Mouse (Mus musculus): Measurements from ENCODE around the gene Sh3d21.
A peak's percentile ranks its signal among the peaks of the same experiment; 100 is the strongest.
"Not testable (repeated sequence)": the region's sequence is repeated elsewhere in the genome, so short reads cannot be mapped to it uniquely, and the experiment has no call there.

Gene Sh3d21

GRCm38 (mm10) chr4:126163067-126163659 lies at the start of gene Sh3d21:
TSS of gene Sh3d21 (minus strand) at chr4:126163491.
- DNase-seq = no peak

GRCm38 (mm10) chr4:126207081-126207480 lies 43.8 kb upstream of the Sh3d21 start:
- DNase-seq = no peak

- no peak for DNase-seq
These were observed 42.1 kb upstream of the Sh3d21 start for GRCm38 (mm10) chr4:126205386-126205785.

- no peak for DNase-seq
These were observed 41.5 kb upstream of the Sh3d21 start for GRCm38 (mm10) chr4:126204661-126205230.

GRCm38 (mm10) chr4:126204016-126204415 lies 40.7 kb upstream of the Sh3d21 start:
- DNase-seq = no peak

GRCm38 (mm10) chr4:126203336-126203895 lies 40.1 kb upstream of the Sh3d21 start:
- no peak for DNase-seq

GRCm38 (mm10) chr4:126202303-126203181 lies 39.3 kb upstream of the Sh3d21 start, which contains the start of gene Thrap3:
TSS of gene Thrap3 (minus strand) at chr4:126202760.
- peak; percentile 99 for DNase-seq

GRCm38 (mm10) chr4:126201514-126202302 lies 38.4 kb upstream of the Sh3d21 start:
- DNase-seq = no peak

GRCm38 (mm10) chr4:126200656-126201055 lies 37.4 kb upstream of the Sh3d21 start:
- no peak for DNase-seq

- no peak for DNase-seq
These were observed 36.7 kb upstream of the Sh3d21 start for GRCm38 (mm10) chr4:126200036-126200435.

- DNase-seq = no peak
These were observed 36.3 kb upstream of the Sh3d21 start for GRCm38 (mm10) chr4:126199556-126199955.

- DNase-seq = no peak
These were observed 34.2 kb upstream of the Sh3d21 start for GRCm38 (mm10) chr4:126197485-126197884.

GRCm38 (mm10) chr4:126194916-126195315 lies 31.6 kb upstream of the Sh3d21 start:
- DNase-seq = no peak

- no peak for DNase-seq
These were observed 30.9 kb upstream of the Sh3d21 start for GRCm38 (mm10) chr4:126194216-126194615.

GRCm38 (mm10) chr4:126190636-126191035 lies 27.3 kb upstream of the Sh3d21 start:
- DNase-seq = no peak

GRCm38 (mm10) chr4:126187096-126187495 lies 23.8 kb upstream of the Sh3d21 start:
- DNase-seq = no peak

- DNase-seq = no peak
These were observed 19.7 kb upstream of the Sh3d21 start for GRCm38 (mm10) chr4:126183034-126183433.

GRCm38 (mm10) chr4:126181170-126181957 lies 18.1 kb upstream of the Sh3d21 start:
- DNase-seq = no peak

GRCm38 (mm10) chr4:126175980-126176379 lies 12.7 kb upstream of the Sh3d21 start:
- not testable (repeated sequence) for DNase-seq

- no peak for DNase-seq
These were observed 10.5 kb upstream of the Sh3d21 start for GRCm38 (mm10) chr4:126173800-126174199.

GRCm38 (mm10) chr4:126170737-126171136 lies 7.4 kb upstream of the Sh3d21 start:
- DNase-seq = not testable (repeated sequence)

GRCm38 (mm10) chr4:126168851-126169250 lies 5.6 kb upstream of the Sh3d21 start:
- no peak for DNase-seq
